Mouse (Mus musculus) heart, embryonic 16.5 days (tissue): ENCODE measurements around the gene Pqlc2. TPM values are rescaled to one million over a fixed set of nuclear protein-coding genes. Genes with fewer than 3 reads are reported as not detected.

Source experiments
- ATAC-seq: fragments of 200-750 bp; cut with Nextera tagmentation; replicated peaks from 2 replicates; pipeline ENCODE4 v1.8.0; 2017; ENCODE audit warnings: moderate number of reproducible peaks; ENCODE audit not compliant: insufficient read depth, low FRiP score; ENCODE audit errors: extremely low read depth
- H3K27ac ChIP-seq: fragments of 300-500 bp; sonication (generic); 2 replicates; pipeline ENCODE4 v1.5.1; 2014; ENCODE audit warnings: mild to moderate bottlenecking, low read length, control low read depth, moderate library complexity
- H3K27me3 ChIP-seq: fragments of 300-500 bp; sonication (generic); 2 replicates; pipeline ENCODE4 v1.6.1; 2014; ENCODE audit warnings: low read length, mixed read lengths; ENCODE audit not compliant: control insufficient read depth, insufficient read depth
- H3K36me3 ChIP-seq: fragments of 300-500 bp; sonication (generic); 2 replicates; pipeline ENCODE4 v1.6.1; 2014; ENCODE audit not compliant: control insufficient read depth, insufficient read depth
- H3K4me1 ChIP-seq: fragments of 300-500 bp; sonication (generic); 2 replicates; pipeline ENCODE4 v1.6.1; 2014; ENCODE audit warnings: low read length, mixed read lengths; ENCODE audit not compliant: control insufficient read depth, insufficient read depth
- H3K4me2 ChIP-seq: fragments of 300-500 bp; sonication (generic); 2 replicates; pipeline ENCODE4 v1.6.1; 2014; ENCODE audit warnings: low read depth, mild to moderate bottlenecking, control low read depth, low read length
- H3K4me3 ChIP-seq: fragments of 300-500 bp; sonication (generic); 2 replicates; pipeline ENCODE4 v1.5.1; 2014; ENCODE audit warnings: mild to moderate bottlenecking, control low read depth, low read length
- H3K9ac ChIP-seq: fragments of 300-500 bp; sonication (generic); 2 replicates; pipeline ENCODE4 v1.6.1; 2014; ENCODE audit warnings: low read length, control low read depth
- H3K9me3 ChIP-seq: fragments of 300-500 bp; sonication (generic); replicated peaks from 2 replicates; pipeline ENCODE4 v1.6.1; 2016; ENCODE audit warnings: low read length; ENCODE audit not compliant: control insufficient read depth
- WGBS: fragments of 180-500 bp; shearing (Covaris S2); extraction: QIAGEN DNeasy Blood & Tissue Kit; methylation state at CpG from one replicate; pipeline ENCODE4 v1.1.7; 2014; 5-methylcytosine and 5-hydroxymethylcytosine counted together
- polyA plus RNA-seq: library from polyadenylated mRNA; unstranded; fragments of >200 nt; fragmentation: Nextera tagmentation; extraction: Ambion mirVana; gene quantifications from 2 replicates; pipeline ENCODE4 v1.2.1, GENCODE M21; 2015

Gene Pqlc2
- polyA plus RNA-seq, 1 experiment from 2014 or later = 8.9 TPM

- Histone ChIP-seq H3K27me3 (0 out of 2 replicates have a peak, but pooled peaks cover 2% of the 10 kb centered on the region), H3K9ac (no peak overlapping the region), H3K9me3 (no peaks in the 10 kb centered on the region), H3K36me3 (no peaks in the 10 kb centered on the region), H3K4me1 (no peaks in the 10 kb centered on the region), H3K27ac (no peak overlapping the region), H3K4me2 (no peak overlapping the region), H3K4me3 (no peak overlapping the region)
- no peak for ATAC-seq
- 44% methylated on average over 33 of the region's 33 CpGs for WGBS
These were observed 27.6 kb upstream of the Pqlc2 start for GRCm38 (mm10) chr4:139338145-139338544.

- Histone ChIP-seq H3K4me1 (no peaks in the 10 kb centered on the region), H3K4me2 (peak overlapping the region; percentile 75), H3K9me3 (no peaks in the 10 kb centered on the region), H3K4me3 (peak overlapping the region; percentile 41), H3K27ac (no peak overlapping the region), H3K27me3 (0 out of 2 replicates have a peak, but pooled peaks cover 2% of the 10 kb centered on the region), H3K9ac (peak overlapping the region; percentile 62), H3K36me3 (no peaks in the 10 kb centered on the region)
- 13% methylated on average over 24 of the region's 24 CpGs for WGBS
- peak; percentile 75 for ATAC-seq
These were observed 26.4 kb upstream of the Pqlc2 start for GRCm38 (mm10) chr4:139336822-139337483.

- no peaks in the 10 kb centered on the region for H3K36me3 ChIP-seq
- ATAC-seq = no peak
- H3K9me3 ChIP-seq = no peaks in the 10 kb centered on the region
- peaks cover 2% of the 10 kb centered on the region; the same call in 1 of the 2 replicates for H3K27me3 ChIP-seq
- H3K4me3 ChIP-seq = no peak overlapping the region
- no peak overlapping the region for H3K27ac ChIP-seq
- H3K4me1 ChIP-seq = no peaks in the 10 kb centered on the region
- H3K4me2 ChIP-seq = no peak overlapping the region
- no peak overlapping the region for H3K9ac ChIP-seq
- whole genome bisulfite sequencing = 36% methylated on average over 7 of the region's 7 CpGs
These were observed 25.0 kb upstream of the Pqlc2 start for GRCm38 (mm10) chr4:139335507-139335906.

GRCm38 (mm10) chr4:139334631-139335295 lies 24.3 kb upstream of the Pqlc2 start:
- Histone ChIP-seq H3K4me3 (no peak overlapping the region), H3K27me3 (peaks cover 2% of the 10 kb centered on the region; the same call in 1 of the 2 replicates), H3K27ac (no peak overlapping the region), H3K9me3 (no peaks in the 10 kb centered on the region), H3K36me3 (no peaks in the 10 kb centered on the region), H3K4me1 (no peaks in the 10 kb centered on the region), H3K4me2 (no peak overlapping the region), H3K9ac (no peak overlapping the region)
- ATAC-seq = no peak
- WGBS = 69% methylated on average over 7 of the region's 9 CpGs

GRCm38 (mm10) chr4:139330605-139331004 lies 20.1 kb upstream of the Pqlc2 start:
- WGBS = 7% methylated on average over 10 of the region's 10 CpGs
- ATAC-seq = peak; percentile 76
- no peaks in the 10 kb centered on the region; the same call in 1 of the 2 replicates for H3K27me3 ChIP-seq

GRCm38 (mm10) chr4:139319740-139320139 lies 9.2 kb upstream of the Pqlc2 start:
- Histone ChIP-seq H3K27me3 (no peaks in the 10 kb centered on the region), H3K4me2 (no peak overlapping the region), H3K27ac (no peak overlapping the region), H3K9ac (no peak overlapping the region), H3K36me3 (peaks cover 15% of the 10 kb centered on the region), H3K4me3 (no peak overlapping the region), H3K4me1 (no peaks in the 10 kb centered on the region), H3K9me3 (no peaks in the 10 kb centered on the region)
- 87% methylated on average over 4 of the region's 4 CpGs for WGBS
- no peak for ATAC-seq

More at GRCm38 (mm10) chr4:139330605-139331004, 20.1 kb upstream of the Pqlc2 start:
- H3K36me3 ChIP-seq = no peaks in the 10 kb centered on the region
- peak overlapping the region; percentile 67 for H3K4me2 ChIP-seq
- H3K27ac ChIP-seq = no peak overlapping the region
- peak overlapping the region; percentile 48 for H3K4me3 ChIP-seq
- no peaks in the 10 kb centered on the region for H3K9me3 ChIP-seq
- peak overlapping the region; percentile 56; the same call in 1 of the 2 replicates for H3K9ac ChIP-seq
- no peaks in the 10 kb centered on the region for H3K4me1 ChIP-seq

- WGBS = 88% methylated on average over 11 of the region's 11 CpGs
- no peak overlapping the region for H3K27ac ChIP-seq
- ATAC-seq = no peak
- no peaks in the 10 kb centered on the region for H3K9me3 ChIP-seq
- no peak overlapping the region for H3K4me3 ChIP-seq
- H3K36me3 ChIP-seq = peaks cover 16% of the 10 kb centered on the region
- H3K4me1 ChIP-seq = no peaks in the 10 kb centered on the region
- no peak overlapping the region for H3K9ac ChIP-seq
- no peaks in the 10 kb centered on the region for H3K27me3 ChIP-seq
- H3K4me2 ChIP-seq = no peak overlapping the region
These were observed 7.9 kb upstream of the Pqlc2 start for GRCm38 (mm10) chr4:139318449-139318848.

- H3K4me3 ChIP-seq = no peak overlapping the region
- 59% methylated on average over 4 of the region's 4 CpGs for WGBS
- peaks cover 7% of the 10 kb centered on the region for H3K36me3 ChIP-seq
- ATAC-seq = no peak
- H3K27ac ChIP-seq = no peak overlapping the region
- H3K4me1 ChIP-seq = peaks cover 17% of the 10 kb centered on the region
- peaks cover 2% of the 10 kb centered on the region; the same call in 1 of the 2 replicates for H3K27me3 ChIP-seq
- H3K4me2 ChIP-seq = no peak overlapping the region
- no peaks in the 10 kb centered on the region for H3K9me3 ChIP-seq
- no peak overlapping the region for H3K9ac ChIP-seq
These were observed 2.1 kb upstream of the Pqlc2 start for GRCm38 (mm10) chr4:139312632-139313031.

- Histone ChIP-seq H3K4me3 (peak overlapping the region; percentile 93), H3K27ac (no peak overlapping the region), H3K4me2 (peak overlapping the region; percentile 99), H3K27me3 (peaks cover 2% of the 10 kb centered on the region; the same call in 1 of the 2 replicates), H3K9ac (peak overlapping the region; percentile 96), H3K36me3 (peaks cover 9% of the 10 kb centered on the region), H3K9me3 (no peaks in the 10 kb centered on the region), H3K4me1 (peaks cover 17% of the 10 kb centered on the region)
- 28% methylated on average over 14 of the region's 14 CpGs for WGBS
- ATAC-seq = no peak
These were observed 1.2 kb upstream of the Pqlc2 start for GRCm38 (mm10) chr4:139311707-139312106.
